Mouse (Mus musculus) intestine, embryonic 16.5 days (tissue): Measurements from ENCODE around the gene Shc1. TPM values are rescaled to one million over a fixed set of nuclear protein-coding genes. Genes with fewer than 3 reads are reported as not detected.

Source experiments
- ATAC-seq: fragments of 200-750 bp; cut with Nextera tagmentation; 2 replicates; pipeline ENCODE4 v1.8.0; 2017; ENCODE audit warnings: moderate TSS enrichment, moderate library complexity
- H3K27ac ChIP-seq: fragments of 300-500 bp; sonication (generic); 2 replicates; pipeline ENCODE4 v1.5.1; 2014; ENCODE audit warnings: mild to moderate bottlenecking, low read length
- H3K27me3 ChIP-seq: fragments of 300-500 bp; sonication (generic); replicated peaks from 2 replicates; pipeline ENCODE4 v1.6.1; 2014; ENCODE audit warnings: low read length, control low read depth, mixed read lengths; ENCODE audit not compliant: control insufficient read depth, insufficient read depth
- H3K36me3 ChIP-seq: fragments of 300-500 bp; sonication (generic); 2 replicates; pipeline ENCODE4 v1.6.1; 2014; ENCODE audit warnings: low read length, control low read depth; ENCODE audit not compliant: control insufficient read depth, insufficient read depth
- H3K4me1 ChIP-seq: fragments of 300-500 bp; sonication (generic); 2 replicates; pipeline ENCODE4 v1.6.1; 2014; ENCODE audit warnings: low read length, control low read depth, mixed read lengths; ENCODE audit not compliant: control insufficient read depth, insufficient read depth
- H3K4me2 ChIP-seq: fragments of 300-500 bp; sonication (generic); 2 replicates; pipeline ENCODE4 v1.6.1; 2014; ENCODE audit warnings: low read depth, low read length, control low read depth
- H3K4me3 ChIP-seq: fragments of 300-500 bp; sonication (generic); 2 replicates; pipeline ENCODE4 v1.5.1; 2014; ENCODE audit warnings: mild to moderate bottlenecking, low read length
- H3K9ac ChIP-seq: fragments of 300-500 bp; sonication (generic); 2 replicates; pipeline ENCODE4 v1.6.1; 2014; ENCODE audit warnings: low read depth, low read length
- H3K9me3 ChIP-seq: fragments of 300-500 bp; sonication (generic); 2 replicates; pipeline ENCODE4 v1.6.1; 2016; ENCODE audit warnings: low read length, control low read depth; ENCODE audit not compliant: control insufficient read depth
- WGBS: fragments of 180-500 bp; shearing (Covaris S2); extraction: QIAGEN DNeasy Blood & Tissue Kit; methylation state at CpG from one replicate; pipeline ENCODE4 v1.1.7; 2014; 5-methylcytosine and 5-hydroxymethylcytosine counted together
- polyA plus RNA-seq: library from polyadenylated mRNA; unstranded; fragments of >200 nt; fragmentation: Nextera tagmentation; extraction: Ambion mirVana; gene quantifications from 2 replicates; pipeline ENCODE4 v1.2.1, GENCODE M21; 2015

The Shc1 gene
- polyA plus RNA-seq, 1 experiment from 2014 or later: 85.4 TPM

- 41% methylated on average over 6 of the region's 6 CpGs for WGBS
- Histone ChIP-seq H3K27ac (peak overlapping the region; percentile 99), H3K9me3 (no peaks in the 10 kb centered on the region), H3K4me1 (peaks cover 58% of the 10 kb centered on the region), H3K4me2 (peak overlapping the region; percentile 40), H3K27me3 (no peaks in the 10 kb centered on the region), H3K9ac (peak overlapping the region; percentile 85; the same call in 1 of the 2 replicates), H3K4me3 (peak overlapping the region; percentile 77; the same call in 1 of the 2 replicates), H3K36me3 (0 out of 2 replicates have a peak, but pooled peaks cover 1% of the 10 kb centered on the region)
- ATAC-seq: peak; percentile 41
Observed at GRCm38 (mm10) chr3:89388901-89389740, 29.1 kb upstream of the Shc1 start.

- WGBS: 30% methylated on average over 5 of the region's 5 CpGs
- peak overlapping the region; percentile 85 for H3K9ac ChIP-seq
- no peak for ATAC-seq
- H3K4me1 ChIP-seq: peaks cover 50% of the 10 kb centered on the region
- no peaks in the 10 kb centered on the region for H3K9me3 ChIP-seq
- peak overlapping the region; percentile 94 for H3K4me2 ChIP-seq
- peak overlapping the region; percentile 99 for H3K27ac ChIP-seq
- peak overlapping the region; percentile 77 for H3K4me3 ChIP-seq
- H3K27me3 ChIP-seq: no peaks in the 10 kb centered on the region
- no peaks in the 10 kb centered on the region for H3K36me3 ChIP-seq
Observed at GRCm38 (mm10) chr3:89390111-89390515, 28.1 kb upstream of the Shc1 start.

- no peaks in the 10 kb centered on the region for H3K27me3 ChIP-seq
- H3K27ac ChIP-seq: peak overlapping the region; percentile 99
- H3K4me3 ChIP-seq: peak overlapping the region; percentile 77
- peak overlapping the region; percentile 85 for H3K9ac ChIP-seq
- no peaks in the 10 kb centered on the region for H3K36me3 ChIP-seq
- peaks cover 52% of the 10 kb centered on the region for H3K4me1 ChIP-seq
- H3K9me3 ChIP-seq: no peaks in the 10 kb centered on the region
- peak overlapping the region; percentile 94 for H3K4me2 ChIP-seq
- 12% methylated on average over 19 of the region's 19 CpGs for WGBS
- no peak for ATAC-seq
Observed at GRCm38 (mm10) chr3:89390699-89391662, 27.3 kb upstream of the Shc1 start.

DNA sequence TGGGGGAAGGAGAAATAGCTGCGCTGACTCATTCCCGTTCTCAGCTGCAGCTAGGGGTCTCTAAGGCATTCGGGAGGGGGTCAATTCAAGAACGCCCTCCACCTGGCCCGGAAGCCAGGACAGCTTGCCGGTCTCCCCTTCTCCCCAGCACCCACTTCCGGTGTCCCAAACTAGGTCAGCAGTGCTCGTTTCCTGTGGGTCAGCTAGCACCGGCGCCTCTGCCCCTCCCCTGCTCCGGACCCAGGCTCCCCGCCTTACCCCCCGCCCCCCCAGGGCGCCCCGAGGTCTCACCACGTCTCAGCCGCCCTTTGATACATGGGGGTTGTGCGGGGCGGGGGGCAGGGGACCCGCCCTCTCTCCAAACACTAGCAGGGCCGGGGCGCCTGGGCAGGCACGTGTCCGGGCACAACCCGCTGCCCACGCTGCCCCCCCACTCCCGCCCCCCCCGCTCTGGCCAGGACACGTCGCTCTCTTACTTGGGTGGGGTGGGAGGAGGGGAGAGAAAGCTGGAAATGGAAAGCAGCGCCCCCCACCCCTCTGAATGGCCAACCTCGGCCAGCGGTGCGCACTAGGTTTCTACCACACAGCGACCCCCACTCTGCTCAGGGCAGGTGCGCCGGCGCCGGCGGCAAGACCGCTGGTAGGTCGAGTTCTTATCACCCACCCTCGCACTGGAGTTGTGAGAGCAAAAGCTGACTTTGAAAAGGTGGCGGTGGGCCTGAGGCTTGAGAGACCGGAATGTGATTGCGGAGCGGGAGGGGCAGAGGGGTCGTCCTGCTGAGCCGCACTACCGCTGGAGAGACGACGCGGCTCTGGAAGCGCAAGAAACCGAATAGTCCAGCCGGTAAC lies 26.4 kb upstream of the Shc1 start:
- Histone ChIP-seq H3K27ac (peak overlapping the region; percentile 99), H3K4me2 (peak overlapping the region; percentile 94), H3K4me3 (peak overlapping the region; percentile 77), H3K36me3 (no peaks in the 10 kb centered on the region), H3K4me1 (peaks cover 49% of the 10 kb centered on the region), H3K9me3 (no peaks in the 10 kb centered on the region), H3K27me3 (no peaks in the 10 kb centered on the region), H3K9ac (peak overlapping the region; percentile 85)
- under 1% methylated on average over 56 of the region's 56 CpGs for WGBS
- no peak for ATAC-seq

- under 1% methylated on average over 21 of the region's 24 CpGs for WGBS
- peak overlapping the region; percentile 77 for H3K4me3 ChIP-seq
- peak overlapping the region; percentile 85 for H3K9ac ChIP-seq
- H3K4me1 ChIP-seq: peaks cover 45% of the 10 kb centered on the region
- H3K27me3 ChIP-seq: no peaks in the 10 kb centered on the region
- no peaks in the 10 kb centered on the region for H3K9me3 ChIP-seq
- H3K4me2 ChIP-seq: peak overlapping the region; percentile 94
- no peak for ATAC-seq
- H3K27ac ChIP-seq: peak overlapping the region; percentile 99
- H3K36me3 ChIP-seq: no peaks in the 10 kb centered on the region
Observed at GRCm38 (mm10) chr3:89392871-89393311, 25.4 kb upstream of the Shc1 start.

DNA sequence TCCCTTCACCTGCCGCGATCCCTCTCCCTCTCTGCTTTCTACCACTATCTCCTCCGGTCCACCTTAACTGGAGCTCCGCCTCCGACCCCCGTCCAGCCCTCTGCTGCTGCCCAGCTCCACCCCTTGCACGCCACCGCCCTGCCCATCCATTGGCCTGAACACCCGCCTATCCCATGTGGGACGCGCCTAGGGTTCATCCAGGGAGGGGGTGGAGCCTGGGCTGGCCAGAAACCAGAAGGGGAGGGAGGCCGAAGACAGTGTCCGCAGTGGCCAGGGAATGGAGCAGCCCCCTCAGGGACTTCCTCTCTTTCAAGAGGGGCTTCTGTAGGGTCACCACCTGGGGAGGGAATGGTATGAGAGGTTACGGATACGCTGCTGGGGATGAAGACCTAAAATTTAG lies 24.6 kb upstream of the Shc1 start:
- Histone ChIP-seq H3K4me2 (peak overlapping the region; percentile 99), H3K4me3 (peak overlapping the region; percentile 77), H3K36me3 (no peaks in the 10 kb centered on the region), H3K27me3 (no peaks in the 10 kb centered on the region), H3K9ac (peak overlapping the region; percentile 85), H3K4me1 (peaks cover 45% of the 10 kb centered on the region), H3K9me3 (no peaks in the 10 kb centered on the region), H3K27ac (peak overlapping the region; percentile 97)
- WGBS: 0% methylated on average over 15 of the region's 15 CpGs
- ATAC-seq: peak; percentile 87

GRCm38 (mm10) chr3:89394006-89394893 lies 24.0 kb upstream of the Shc1 start, which contains the start of gene Zbtb7b:
Gene Zbtb7b, minus strand, starts transcription at chr3:89394776.
- Histone ChIP-seq H3K4me1 (peaks cover 40% of the 10 kb centered on the region), H3K4me2 (peak within 1 kb of the TSS; percentile 99), H3K9ac (peak within 1 kb of the TSS; percentile 85), H3K4me3 (peak within 1 kb of the TSS; percentile 77), H3K9me3 (no peaks in the 10 kb centered on the region), H3K27ac (peak within 1 kb of the TSS; percentile 97), H3K36me3 (no peaks in the 10 kb centered on the region), H3K27me3 (no peaks in the 10 kb centered on the region)
- WGBS: under 1% methylated on average over 40 of the region's 42 CpGs
- peak; percentile 68 for ATAC-seq

GRCm38 (mm10) chr3:89394894-89395256 lies 23.4 kb upstream of the Shc1 start:
- Histone ChIP-seq H3K27me3 (no peaks in the 10 kb centered on the region), H3K4me3 (peak overlapping the region; percentile 77), H3K27ac (peak overlapping the region; percentile 97), H3K4me1 (peaks cover 34% of the 10 kb centered on the region), H3K4me2 (peak overlapping the region; percentile 99), H3K9me3 (no peaks in the 10 kb centered on the region), H3K9ac (peak overlapping the region; percentile 85), H3K36me3 (no peaks in the 10 kb centered on the region)
- under 1% methylated on average over 12 of the region's 12 CpGs for WGBS
- ATAC-seq: peak; percentile 41
